Mouse (Mus musculus) layer of hippocampus, adult 18-20 months (tissue): ENCODE data around the gene Peak1. TPM values are rescaled to one million over a fixed set of nuclear protein-coding genes. Genes with fewer than 3 reads are reported as not detected.

Experiments
- DNase-seq, 2 experiments: peaks; one replicate each; pipeline ENCODE4 v3.0.0; 2022; ENCODE audit warnings: low spot score in 2 of 2
- total RNA-seq, 2 experiments: library from RNA; stranded (reverse); gene quantifications; 2 replicates each; pipeline ENCODE4 v1.2.3; 2021

Peak1 gene
- total RNA-seq, 2 experiments from 2014 or later = 50.0 to 53.3 TPM

DNA sequence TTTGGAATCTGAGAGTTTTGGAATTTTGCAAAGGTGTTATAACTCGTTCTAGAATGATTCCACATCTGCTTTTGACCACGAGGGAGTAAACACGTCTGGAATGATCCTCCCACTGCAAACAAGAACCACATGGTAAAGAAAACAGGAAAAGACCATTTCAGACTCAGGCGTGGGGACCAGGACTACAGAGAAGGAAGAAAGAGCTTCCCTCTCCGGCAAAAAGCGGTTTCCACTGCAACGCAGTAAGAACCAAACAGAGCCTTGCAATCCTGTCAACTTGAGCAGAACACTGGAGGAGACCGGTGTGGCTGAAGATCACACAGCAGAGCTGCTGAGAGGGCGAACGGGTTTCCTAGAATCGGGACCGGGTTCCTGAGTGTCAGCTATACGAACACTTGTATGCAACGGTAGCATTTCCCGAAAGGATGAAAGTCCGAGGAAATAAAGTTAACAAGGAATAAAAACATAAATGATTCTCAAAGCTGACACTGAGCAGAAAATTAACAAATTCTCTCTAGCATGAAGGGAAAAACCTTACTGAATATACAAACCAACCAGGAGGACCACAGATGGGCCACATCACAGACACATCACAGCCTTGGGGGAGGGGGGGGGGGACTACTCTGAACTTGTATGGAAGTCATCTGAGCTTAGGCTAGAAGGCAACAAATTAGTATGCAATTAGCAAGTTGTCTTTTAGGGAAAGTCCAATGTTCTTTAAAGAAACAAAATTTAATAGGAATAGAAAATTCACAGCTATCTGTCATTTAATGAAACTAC lies 93.1 kb downstream of the Peak1 start:
- DNase-seq = no peak

DNA sequence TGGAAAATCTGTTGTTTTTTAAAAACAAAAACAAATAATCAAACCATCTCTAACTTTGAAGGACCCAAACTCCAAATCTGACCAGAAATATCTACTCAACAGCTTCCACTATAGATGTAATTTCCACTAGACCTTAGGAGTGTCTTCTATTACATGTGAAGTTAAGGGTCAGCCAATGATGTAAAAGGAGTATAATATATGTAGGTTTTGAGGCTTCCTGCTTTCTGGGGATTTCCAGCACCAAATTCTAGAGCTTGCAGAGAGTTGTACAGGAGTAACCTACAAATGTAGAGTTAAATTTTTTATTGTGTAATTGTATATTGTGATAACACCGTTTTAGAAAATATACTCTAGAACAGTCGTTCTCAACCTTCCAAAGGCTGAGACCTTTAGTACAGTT lies 96.6 kb downstream of the Peak1 start:
- no peak for DNase-seq

DNA sequence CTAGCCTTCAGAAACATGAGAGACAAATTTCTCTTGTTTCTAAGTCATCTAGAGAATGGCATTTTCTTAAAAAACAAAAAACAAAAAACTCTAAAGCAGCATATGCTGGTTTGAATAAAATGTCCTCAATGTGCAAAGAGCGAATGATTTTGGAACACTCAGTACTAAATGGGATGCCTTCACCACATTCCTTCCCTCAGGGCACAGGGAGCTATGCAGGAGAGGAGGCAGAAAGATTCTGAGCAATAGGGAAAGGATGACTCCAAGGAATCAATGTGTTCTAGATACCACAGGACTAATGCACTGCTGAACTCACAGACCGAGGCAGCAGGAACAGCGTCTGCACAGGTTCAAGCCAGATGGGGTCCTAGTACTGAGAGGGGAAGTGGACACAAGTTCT lies 103.5 kb downstream of the Peak1 start:
- peak in 1 of 2 experiments; percentile 15 for DNase-seq

DNA sequence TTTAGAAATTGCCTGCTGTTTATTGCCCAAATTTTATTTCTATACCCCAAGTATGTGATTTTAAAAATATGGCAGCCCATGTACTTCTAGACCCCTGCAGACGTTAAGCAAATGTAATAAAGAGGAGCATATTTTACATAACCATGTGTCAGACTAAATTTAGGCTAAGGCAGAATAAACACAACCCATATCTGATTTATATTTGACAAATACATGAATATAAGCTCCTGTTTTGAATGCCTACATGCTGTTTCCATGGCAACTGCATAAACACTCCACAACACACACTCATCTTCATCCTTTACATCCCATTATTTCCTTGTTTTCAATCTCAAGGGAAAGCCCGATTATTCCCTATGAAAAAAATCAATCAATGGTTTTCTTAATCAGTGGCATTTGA lies 108.8 kb downstream of the Peak1 start:
- no peak for DNase-seq

DNA sequence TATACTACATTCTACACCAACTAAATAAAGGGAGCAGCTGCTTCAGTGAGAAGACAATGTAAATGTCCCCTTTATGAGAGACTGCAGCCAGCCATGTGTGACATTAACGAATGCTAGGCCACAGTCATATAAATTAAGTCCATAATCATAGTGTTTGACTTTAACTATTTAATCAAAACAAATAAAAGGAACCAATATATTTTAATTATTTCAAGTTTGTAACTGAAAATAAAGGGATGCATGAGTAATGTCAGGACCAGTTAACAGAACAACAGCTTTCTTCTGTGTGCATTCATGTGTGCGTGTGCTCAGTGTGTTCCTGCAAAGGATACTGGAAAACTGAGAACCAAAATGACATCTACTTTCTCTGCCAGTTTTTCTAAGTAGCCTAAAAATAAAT lies 113.3 kb downstream of the Peak1 start:
- no peak for DNase-seq

DNA sequence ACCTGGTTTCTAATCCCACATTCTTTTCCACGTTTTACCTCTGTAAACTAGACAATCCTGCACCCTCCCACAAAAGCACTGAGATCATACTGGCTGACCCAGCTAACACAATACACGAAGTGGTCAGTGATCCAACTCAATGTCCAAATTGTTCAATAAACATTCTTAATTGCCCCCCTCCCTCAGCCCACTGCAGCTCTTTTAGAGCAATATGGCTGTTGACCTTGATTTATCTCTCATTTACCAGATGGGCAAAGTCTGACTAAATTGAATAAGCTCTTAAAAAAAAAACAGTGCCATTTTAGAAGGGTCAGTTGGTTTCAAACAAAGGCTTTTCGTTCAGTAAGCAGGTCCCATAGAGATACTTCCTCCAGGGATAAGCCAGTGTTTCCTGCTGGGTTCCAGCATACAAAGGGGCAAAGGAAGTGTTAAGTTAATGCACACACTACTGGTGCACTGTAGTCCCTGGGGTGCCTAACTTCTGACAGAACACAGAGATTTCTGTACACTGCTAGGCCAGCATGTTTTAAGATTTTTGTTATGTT lies 114.9 kb downstream of the Peak1 start:
- no peak for DNase-seq

DNA sequence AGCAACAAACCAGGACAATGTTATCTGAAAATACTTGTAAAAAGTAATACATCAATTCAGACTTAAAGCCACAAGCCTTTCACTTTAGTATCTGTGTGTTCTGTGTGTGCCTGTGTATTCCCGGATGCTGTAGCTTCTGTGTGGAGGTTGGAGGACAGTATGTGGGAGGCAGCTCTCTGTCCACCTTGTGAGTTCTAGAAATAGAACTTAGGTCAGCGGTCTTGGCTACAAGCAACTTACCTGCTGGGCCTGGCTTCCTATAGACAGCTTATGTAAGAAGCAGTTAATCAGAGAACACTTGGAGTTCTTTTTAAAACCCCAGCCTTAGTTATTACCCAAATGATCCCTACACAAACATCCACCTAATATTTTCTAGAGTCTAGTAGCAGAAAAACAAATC lies 127.8 kb downstream of the Peak1 start:
- no peak for DNase-seq

DNA sequence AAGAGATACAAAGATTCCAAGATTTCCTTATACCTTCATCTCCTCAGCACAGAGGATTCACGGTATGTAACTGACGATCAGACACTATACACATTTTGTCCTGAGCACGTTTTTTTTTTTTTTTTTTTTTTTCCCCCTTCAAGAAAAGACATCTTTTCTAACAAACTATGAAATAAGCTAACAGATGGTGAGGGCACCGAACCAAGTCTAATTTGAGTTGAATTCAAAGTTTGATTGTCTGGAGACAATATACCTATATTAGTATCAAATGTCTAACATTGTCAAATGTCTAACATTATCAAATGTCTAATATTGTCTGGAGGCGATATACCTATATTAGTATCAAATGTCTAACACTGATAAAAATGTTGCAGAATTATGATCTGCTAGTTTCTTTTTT lies 135.4 kb downstream of the Peak1 start:
- no peak for DNase-seq

DNA sequence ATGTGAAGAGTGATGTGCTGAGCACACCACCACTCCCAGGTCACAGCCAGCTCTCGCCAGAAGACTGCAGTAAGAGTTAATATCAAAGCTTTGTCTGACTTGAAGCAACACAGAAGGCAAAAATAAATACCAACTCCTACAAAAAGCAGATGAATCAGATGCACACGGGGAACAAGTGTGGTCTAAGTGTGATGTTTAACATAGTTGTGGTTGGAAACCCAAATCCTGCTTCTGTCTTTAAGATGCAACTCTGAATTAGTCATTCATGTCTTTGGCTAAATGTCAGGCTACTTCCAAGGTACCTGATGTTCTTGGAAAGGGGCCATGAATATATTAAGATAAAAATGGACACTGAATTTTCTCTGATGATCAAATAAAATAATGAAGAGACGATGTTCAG lies 144.3 kb downstream of the Peak1 start:
- DNase-seq = no peak

DNA sequence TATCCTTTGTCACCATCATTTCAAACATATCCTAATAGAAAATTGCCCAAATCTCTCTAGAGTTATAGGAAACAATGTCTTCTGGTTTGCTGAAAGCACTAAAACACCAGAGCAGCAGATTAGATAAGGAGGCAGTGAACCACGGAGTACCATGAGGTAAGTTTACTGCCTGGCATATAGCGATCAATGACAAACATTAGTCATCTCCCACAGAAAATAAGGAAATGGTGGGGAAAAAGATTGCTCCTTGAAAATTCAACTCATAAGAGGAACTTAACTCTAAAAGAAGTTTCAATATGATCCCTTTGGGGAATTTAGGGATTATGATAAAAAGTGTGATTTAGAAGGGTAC lies 145.6 kb downstream of the Peak1 start:
- no peak for DNase-seq

DNA sequence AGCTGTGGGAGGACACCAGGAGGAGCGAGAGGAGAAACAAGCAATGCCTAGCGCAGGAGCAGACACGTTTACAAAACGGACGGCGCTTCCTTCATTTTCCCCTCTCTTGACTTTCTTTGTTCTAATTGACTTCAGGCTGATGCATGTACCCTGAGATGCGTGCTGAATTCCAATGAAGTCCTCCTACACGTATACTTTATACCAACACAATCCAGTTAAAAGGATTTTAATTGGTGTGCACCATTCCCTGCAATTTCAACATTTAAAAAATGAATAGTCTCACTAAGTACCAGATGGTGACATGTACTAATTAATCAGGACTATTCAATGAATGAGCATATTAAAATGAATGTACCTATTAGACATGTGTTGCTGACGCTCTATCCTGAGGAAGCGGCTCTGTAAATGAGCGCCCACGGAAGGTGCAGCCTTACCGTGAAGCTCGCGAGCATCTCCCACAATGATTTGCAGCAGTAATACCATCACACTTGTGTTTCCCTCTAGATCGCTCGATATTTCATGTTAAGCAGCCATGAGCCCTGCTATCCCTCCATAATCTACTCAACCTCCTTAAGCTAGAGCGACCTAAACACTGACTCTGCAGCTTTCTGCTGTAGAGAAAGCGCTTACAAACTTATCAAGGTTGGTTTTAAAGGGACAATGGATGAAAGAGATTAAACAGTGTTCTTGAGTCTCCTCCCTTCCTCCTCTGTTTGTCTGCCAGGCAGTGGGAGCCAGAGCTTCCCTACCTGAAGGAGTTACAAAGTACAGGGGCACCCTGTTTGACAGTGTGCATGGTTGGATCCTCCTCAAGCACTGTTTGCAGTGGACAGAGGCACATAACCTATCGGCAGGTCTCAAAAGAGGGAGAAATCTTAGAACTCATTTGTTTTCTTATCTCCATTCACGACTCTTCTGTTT lies 146.3 kb downstream of the Peak1 start:
- peak in 1 of 2 experiments; percentile 39 for DNase-seq

DNA sequence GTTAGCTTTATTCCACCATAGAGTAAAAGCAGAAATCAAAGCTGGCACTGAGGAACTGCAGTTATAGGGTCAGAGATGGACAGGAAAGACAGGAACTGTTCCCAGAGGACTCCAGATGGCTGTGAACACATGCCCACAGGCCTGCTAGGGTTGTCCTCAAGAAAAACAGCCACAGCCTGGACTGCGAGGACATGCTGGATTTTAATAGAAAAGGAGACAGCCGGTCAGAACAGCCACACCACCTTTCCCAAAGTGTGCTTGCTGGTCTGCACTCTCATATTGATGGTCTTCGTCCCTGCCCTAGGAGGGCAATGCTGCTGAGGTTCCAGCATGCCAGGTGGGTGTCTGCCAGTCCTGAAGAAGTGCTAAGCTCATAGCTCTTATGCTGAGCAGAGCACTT lies 148.8 kb downstream of the Peak1 start:
- DNase-seq = no peak

DNA sequence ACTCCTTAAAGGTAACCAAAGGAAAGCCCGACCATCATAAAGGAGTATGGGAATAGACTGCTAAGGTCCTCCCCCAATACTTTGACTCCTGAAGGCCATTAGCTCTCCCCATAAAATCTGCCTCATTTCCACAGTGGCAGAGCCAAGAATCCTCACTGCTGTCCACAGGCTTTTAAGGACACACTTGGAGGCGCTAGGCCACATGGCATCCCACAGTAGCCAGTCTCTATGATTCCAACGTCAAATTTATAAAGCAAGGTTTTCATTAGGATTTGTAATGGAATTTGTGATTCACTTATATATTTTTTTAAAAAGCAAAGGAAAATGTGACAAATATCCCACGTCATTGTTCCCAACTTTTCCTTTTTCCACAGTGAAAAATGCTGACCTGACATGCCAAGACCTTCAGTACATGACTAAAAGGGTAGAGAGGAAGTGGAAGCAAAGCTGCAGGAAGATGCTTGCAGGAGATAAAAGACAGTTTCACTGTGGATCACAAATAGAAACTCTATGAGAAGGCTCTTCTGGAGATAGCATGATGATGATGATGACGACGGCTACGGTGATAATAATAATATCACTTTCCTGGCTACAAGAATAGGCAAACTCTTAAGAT lies 151.6 kb downstream of the Peak1 start:
- DNase-seq = no peak

DNA sequence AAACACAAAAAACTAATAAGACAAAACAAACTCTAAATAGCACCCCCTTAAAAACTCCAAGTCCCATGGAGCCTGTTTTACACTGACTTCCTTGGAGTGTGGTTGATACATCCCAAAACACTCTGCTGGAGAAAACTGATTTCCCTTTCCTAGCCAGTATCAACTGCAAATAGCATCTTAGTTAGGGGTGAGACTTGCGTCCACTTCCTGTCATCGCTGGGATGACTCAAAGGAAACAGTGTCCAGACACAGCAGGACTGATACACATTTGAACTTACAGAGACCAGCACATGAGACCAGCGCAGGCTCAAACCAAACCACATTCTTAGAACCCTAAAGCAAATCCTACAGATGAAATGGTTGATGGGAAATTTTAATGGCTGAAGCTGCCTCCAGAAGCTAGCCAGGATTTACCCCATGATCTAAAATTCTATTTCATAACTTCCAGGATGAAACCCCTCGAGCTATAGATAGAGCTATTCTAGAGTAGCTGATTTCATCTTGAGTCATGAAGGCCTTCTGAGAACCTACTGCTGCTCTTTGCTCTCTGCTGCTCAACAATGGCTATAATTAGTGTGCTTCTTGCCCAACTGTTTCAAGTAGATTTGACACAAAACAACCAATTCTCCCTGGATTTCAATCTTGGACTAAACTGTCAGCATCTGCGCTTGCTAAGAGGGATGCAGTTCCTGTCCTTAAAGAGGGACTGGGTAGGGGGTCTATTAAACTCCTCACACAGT lies 152.2 kb downstream of the Peak1 start:
- DNase-seq = no peak

DNA sequence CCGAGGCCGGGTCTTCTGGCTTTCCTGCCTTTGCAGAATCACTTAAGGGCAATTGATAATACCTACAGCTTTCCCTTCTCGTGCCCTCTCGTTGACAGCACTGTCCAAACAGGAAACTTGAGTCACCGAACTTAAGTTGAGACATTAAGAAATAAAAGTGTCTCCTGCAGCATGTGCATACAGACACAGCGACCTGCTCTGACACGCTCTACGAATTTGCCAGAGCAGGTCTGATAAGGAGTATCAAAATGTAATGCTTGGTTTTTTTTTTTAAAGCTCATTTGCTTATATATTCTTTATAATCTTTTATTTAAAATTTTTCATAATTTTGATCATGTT lies 152.9 kb downstream of the Peak1 start:
- DNase-seq = no peak

DNA sequence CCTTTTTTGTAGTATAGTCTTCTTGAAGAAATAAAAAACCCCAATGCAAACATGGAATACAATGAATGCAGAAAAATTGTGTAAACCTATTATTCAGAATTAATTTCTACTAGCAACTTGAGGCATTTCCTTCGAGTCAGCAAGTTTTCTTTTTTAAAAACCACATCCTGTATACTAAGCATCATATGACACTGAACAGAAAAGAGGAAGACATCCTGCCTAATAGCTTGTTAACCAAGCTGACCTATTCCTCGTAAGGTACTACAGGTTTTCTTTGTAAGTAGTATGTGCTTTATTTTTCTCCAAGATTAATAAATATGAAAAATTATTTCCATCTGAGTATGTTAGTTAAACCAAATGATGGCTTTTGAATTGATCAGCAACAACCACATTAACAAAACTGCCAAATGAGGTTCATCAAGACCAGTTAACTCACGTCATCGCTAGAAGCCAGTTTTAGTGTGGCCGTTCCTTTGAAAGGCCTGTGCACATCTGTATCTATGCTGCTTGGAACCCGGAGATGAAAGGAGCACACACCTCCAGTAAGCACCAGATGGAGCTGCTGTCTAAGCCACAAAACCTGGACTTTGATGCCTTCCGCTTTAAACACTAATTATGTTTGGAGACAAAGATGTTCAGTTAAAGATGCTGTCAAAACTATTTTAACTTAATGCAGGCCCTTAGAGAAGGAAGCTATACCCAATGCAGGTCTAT lies 153.4 kb downstream of the Peak1 start:
- DNase-seq = peak in 1 of 2 experiments; percentile 57

DNA sequence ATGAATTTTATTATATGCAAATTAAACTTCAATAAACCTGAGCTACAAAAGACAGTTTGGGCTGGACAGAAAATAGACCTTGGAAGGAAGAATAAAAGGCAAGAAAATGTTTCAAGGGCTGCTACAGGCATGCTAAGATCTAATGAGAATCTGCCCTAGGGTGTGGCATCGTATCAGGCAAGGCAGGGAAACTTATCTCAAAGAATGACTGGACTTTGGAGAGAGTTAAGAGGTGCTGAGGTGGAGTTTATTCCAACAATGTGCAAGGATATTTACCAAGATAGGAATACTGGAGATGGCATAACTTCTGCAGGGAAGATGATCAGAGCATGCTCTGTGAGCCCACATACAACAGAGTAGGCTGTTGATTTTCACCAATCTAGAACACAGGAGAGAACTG lies 154.8 kb downstream of the Peak1 start:
- DNase-seq = no peak

DNA sequence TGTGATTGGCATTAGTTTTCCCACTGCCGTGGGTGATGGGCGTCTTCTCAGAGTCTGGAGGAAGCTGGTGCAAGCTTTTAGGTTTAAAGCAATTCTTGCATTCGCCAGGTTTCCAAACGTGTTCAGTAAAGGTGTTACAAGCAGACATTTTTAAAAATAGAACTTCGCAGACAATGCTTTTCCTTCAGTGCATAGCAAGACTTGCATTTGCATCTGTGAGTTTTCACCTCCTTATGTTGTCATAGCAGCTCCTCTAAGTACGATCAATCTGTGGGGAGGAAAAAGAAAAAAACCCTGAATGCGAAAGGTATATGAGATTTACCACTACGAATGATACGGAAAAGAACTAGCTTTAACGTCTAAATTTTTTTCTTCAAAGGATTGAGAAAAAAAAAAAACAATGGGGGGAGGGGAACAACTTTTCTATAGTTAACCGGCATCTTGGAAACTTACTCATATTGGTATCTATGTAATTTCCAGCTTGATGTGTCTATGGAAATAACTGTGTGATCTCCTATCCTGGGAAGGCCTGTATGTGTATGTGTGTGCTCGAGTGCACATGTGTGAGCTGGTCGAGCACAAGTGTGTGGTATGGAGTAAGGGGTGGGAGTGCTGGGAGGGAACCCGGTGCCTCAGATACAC lies 157.3 kb downstream of the Peak1 start:
- DNase-seq = no peak

DNA sequence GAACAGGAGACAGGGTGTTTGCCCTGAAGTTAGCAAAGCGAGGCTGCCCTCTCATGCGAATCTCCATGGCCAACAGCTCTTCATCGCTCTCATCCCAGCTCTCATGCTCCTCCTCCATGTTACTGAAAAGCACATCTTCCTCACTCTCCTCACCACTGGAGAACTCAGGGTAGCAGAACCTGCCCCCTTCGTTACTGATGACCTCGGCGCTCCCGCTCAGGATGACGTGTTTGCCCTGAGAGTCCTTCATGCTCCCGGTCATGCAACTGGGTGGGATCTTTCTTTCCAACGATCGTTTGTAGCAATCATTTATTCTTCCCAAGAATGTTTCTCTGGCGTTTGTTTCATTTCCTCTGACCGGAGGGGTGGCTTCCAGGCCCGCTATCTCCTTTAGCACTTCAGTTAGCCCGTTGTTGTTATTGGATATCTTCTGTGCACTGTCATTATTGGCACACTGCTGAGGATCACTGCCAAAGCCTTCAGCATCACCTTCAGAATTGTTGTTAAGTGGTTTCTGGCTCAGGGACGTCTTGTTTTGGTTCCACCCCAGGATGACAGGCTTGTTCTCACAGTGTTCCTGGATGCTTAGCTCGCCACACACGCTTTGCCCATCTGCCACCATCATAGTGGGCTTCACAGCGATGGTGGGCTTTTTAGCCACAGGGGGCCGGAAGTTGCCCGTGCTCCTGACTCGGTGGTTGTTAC lies 157.9 kb downstream of the Peak1 start:
- DNase-seq = no peak
